Mouse (Mus musculus) gastrocnemius, postnatal 10 days (tissue): Measurements from ENCODE around the gene Impdh2. TPM values are rescaled to one million over a fixed set of nuclear protein-coding genes. Genes with fewer than 3 reads are reported as not detected.

Experiments used
- DNase-seq: peaks from one replicate; pipeline ENCODE4 v3.0.0; 2021; ENCODE audit warnings: mixed read lengths
- total RNA-seq, 2 experiments: library from RNA; stranded (reverse); gene quantifications; 2 replicates each; pipeline ENCODE4 v1.2.3; 2021

Gene Impdh2
- total RNA-seq, 2 experiments from 2014 or later, result 57.2 to 76.4 TPM

DNA sequence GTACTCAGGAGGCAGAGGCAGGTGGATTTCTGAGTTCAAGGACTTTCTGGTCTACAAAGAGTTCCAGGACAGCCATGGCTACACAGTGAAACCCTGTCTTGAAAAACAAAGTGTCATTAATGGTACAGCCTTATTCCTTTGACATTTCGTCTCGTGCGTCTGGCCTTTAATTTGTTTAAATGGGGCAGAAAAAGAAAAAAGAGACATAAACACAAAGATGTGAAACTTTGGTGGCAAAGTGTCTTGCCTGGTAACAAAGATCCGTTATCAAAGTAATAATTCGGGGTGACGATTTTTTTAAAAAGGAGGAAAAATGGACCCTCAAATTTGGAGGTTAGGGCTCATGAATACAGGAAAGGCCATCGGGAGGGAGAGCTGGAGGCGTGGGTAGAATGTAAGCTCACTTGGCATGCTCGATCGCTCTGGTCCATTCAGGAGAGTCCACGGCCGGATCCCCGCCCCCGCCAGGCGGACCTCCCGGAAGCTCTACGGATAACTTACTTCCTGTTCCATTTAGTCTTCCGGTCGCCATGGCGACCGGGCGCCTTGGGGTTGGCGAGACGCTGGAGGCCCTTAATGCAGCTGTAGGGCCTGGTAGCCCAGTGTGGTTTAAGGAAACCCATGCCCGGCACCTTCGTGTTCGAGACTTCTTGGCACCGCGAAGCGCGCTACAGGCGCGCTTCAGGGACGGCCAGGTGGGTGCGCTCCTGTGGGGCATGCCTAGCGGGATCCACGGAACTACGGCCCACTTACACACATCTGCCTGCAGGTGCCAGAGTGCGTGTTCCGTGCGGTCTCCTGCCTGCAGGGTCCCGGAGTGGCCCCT, 9.5 kb downstream of the Impdh2 start, which contains the start of gene Dalrd3:
Gene Dalrd3, plus strand, starts transcription at position 506 of the 826 bp plus-strand sequence.
- peak; percentile 84 for DNase-seq

DNA sequence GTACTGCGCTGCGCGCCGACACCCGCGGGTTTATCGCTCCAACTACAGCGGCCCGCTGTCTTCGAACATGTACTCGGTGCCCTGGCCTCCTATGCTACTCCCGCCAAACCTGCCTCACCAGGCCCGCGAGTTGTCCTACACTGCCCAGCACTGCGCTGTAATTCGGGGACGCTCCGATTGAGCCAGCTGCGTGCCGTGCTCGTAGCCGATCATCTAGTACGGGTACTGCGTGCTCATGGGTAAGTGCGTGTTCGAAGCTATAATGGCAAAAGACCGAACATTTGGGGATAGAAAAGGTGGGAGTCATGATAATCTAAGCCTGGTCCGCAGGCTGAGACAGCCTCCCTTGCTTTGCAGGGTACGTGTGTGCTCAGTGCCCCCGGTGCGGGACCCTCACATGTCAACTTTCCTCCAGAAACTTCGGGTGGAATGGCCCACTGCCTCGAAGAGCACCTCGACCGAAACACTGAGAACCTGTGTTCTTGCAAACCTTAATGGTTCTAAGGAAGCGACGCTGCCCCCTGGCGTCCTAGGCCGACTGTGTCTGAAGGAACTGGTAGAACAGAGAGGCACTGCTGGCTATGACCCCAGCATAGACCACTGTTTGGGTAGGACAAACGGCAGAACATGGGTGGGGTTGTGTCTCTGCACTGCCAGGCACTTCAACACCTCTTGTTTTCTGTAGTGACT, 10.3 kb downstream of the Impdh2 start:
- peak; percentile 79 for DNase-seq

DNA sequence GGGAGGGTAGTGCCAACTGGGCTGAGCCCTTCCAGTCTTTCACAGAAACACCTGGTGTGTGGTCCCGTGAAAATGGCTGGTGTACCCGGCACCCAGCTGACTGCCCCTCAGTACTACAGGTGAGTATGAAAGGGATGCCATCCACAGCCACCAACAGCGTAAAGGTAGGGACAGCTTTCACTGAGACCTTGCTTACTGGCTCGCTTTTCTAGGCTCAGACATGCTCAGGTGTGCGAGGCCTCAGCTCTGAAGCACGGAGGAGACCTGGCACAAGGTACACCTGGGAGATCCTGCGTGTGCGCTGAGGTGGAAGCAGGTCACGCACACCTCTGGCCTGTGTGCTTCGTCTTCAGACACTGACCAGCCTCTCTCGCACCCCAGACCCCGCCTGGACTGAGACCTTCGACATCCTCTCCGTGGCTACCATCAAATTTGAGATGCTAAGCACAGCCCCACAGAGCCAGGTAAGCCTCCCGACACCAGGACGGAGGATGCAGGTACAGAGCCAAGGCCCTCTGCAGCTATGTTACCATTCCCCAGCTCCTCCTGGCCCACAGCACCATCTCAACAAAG, 11.4 kb downstream of the Impdh2 start:
- DNase-seq, result no peak

DNA sequence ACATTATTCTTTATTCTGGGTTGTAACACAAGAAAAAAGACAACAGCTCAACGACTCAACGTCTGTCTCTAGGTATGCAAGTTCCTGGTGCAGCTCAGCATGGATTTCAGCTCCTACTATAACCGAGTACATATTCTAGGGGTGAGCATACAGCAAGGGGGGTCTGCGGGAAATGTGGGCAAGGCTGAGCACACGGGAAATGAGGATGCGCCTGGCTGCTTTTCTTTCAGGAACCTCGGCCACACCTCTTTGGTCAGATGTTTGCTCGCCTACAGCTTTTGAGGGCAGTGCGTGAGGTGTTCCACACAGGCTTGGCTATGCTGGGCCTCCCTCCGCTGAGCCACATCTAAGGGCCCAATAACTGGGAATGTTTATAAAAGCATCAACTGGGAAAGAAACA, 12.2 kb downstream of the Impdh2 start:
- DNase-seq, result no peak

DNA sequence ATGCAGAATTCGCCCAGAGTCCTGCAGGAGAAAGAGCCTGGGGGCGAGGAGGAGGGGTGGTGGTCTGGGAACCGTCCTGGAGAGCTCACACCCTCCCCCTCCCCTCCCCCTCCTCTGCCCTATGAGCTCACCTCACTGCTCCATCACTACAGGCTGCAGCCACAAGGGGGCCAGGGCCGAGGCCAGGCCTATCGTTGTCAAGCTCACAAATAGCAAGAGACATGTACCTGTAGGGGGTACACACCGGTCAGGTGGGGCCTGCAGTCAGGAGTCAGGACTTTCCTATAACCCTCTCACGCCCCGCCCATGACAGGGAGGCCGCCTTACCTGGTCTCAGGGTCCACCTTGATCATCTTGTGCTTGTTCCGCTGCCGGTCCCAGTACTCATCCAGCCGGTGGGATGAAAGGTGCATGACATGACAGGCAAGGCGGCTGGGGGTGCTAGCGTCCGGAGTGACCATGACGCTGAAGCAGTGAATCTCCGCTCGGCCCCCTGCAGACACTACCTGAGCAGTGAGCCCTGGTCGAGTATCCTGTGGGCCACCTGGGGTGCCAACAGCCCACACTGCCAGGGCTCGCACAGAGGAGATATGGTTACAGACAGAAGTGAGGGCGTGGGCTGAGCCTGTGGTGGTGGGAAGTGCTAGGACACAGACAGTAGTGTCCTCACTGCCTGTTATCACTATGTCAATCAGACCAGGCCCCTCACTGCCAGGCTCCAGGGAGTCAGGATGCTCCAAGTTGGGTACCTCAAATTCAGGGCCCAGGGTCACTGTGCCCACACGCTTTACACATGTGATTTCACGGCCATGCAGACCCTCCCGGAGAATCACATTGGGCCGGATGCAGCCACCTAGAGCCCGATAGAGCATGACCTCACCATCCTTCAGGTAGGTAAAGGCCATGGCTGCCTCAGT, 13.9 kb downstream of the Impdh2 start:
- peak; percentile 63 for DNase-seq

DNA sequence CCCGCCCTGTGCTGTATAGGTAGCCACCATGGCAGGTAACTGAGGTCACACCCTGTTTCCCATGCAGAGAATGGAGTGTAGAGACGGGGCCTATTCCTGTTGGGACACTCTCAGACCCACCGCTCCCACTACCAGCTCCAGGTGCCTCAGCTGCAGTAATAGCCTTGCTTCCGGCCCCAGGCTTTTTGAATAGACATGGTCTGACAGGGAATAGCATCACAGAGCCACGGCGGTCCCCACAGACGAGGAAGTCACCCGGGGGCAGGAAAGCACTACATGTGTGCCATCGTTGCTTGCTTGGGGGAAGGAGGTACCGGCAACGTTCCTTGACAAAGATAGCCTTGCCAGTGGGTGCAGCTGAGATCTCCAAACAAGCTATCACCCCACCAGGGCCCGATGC, 14.8 kb downstream of the Impdh2 start:
- DNase-seq, result no peak

DNA sequence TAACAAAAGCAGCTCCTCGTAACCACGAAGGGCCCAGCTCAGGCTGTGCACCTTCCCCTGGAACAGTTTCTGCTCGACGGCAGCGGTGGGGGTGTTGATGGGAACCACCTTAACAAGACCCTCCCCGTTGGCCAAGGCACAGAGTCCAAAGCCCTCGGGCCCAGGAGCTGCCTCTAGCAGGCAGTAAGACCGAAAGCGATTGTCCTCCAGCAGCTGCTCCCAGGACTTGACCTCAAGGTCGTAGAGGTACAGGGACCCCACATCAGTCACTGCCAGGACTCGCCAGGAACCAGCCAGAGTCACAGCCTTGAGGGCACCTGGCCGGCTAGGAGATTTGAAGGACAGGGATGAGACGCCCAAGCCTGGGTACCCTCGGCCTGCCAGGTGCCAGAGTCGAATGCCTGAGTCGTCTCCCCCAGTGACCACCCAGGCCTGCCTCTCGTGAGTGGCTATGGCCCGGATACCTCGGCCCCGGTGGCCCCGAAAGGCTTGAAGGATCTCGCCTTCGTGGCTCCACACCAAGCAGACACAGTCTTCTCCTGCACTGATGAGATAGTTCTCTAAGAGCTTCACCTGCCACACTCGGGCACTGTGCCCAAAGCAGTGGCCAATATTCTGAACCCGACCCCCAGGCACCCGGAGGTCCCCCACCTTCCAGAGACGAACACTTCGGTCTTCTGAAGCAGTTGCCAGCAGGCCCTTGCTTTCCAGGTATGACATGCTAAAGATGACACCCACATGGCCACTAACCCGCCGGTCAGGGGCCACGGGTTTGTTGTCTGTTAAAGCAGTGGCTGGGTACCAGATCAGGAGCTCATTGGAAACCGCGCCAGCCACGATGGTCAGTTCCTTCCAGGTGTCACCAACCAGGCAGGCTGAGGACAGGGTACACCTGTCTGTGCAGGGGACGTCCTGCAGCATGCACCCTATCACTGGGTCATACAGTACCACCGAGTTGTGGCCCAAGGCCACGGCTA, 15.5 kb downstream of the Impdh2 start:
- no peak for DNase-seq

DNA sequence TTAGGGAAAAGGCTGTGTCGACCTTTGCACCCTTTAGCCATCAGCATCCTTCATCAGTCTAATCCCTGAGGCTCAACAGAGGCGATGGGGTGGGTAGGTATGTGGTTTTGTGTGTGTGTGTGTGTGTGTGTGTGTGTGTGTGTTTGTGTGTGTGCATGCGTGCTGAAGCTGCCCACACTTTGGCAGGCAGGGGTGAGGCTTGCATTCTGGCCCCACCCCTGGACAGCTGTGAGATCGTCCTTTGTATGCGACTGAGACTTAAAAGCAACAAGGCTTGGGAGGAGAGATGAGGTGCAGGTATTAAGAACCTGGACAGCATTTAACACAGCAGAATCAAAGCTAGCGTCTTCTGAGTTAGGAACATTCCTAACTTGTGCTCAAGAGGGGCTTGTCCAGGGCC, 16.9 kb downstream of the Impdh2 start:
- DNase-seq, result no peak

DNA sequence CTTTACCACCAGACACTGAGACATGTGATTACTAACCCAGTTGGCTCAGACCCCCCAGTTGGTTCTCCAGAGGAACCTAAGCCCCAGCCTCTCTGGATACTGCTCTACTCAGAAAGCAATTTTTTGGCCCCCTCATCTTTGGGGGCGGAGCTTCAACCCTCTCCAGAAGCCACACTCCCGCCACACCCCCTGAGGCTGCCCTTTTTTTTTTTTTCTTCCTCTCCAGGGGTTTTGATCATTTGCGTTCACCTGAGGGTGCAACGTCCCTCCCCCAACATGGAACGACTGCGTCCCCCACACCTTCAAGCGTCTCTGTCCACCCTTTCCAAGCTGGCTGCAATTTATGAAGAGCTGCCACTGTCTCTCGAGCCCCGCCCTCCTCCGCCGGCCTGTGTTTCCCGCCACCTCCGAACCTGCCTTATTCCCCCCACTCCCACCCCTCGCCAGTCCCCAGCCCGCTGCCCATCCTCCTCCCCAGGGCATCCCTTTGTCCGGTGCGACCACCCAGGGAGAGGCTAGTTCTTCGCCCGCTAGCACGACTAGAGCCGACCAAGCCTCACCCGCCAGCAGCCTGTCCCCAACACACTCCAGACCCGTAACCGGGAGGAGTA, 18.0 kb downstream of the Impdh2 start:
- peak; percentile 72 for DNase-seq

DNA sequence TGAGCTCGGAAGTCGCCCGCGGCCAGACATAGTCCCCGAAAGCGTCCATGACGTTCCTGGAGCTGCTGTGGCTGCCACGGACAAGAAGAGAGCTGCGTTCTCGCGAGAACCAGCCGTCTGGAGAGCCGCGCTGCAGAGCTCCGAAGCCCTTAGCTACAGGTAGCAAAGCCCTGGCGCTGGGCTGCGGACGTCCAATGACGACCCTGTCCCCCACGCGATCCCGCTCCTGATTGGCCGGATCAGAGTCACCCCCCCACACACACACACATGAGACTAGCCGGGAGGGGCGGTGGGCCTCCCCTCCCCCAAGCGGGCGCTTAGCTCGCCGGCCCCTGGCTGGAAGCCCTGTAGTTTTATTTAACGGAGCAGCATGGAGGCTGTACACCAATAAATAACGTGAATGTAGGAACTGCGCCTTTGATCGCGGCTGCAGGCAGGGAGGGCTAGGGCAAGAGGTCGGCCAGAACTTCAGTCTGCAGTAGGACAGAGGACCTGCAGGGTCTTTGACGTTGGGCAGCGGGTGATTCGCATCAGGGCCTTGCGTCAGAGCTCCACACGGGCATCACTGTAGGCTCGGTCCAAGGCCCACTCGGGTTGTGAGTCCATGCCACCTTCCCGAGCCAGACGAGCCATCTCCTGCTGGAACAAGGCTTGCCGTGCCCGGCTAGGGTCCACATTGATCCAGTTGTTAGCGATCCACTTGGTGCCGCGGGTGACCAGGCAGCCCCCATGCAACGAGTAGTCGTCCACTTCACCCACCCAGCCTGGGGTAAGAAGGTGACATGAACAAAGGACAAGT, 18.7 kb downstream of the Impdh2 start, which contains the start of gene Wdr6:
Gene Wdr6, minus strand, starts transcription at position 195 of the 799 bp plus-strand sequence.
- peak; percentile 84 for DNase-seq

DNA sequence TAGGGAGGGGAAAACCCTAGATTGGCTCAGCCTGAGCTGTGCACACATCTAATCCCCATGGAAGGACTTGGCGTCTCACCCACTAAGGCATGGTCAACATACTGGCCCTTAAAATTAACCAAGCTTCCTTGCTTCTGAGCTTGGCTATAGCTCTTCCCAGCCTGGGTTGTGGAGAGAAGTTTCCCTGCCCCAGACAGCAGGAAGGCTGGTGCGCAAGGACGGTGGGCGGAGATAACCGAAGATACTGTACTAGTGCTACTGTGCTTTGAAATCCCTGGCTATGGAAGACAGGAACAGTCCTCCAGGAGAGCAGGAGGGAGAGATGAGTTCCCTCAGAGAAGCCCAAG, 19.2 kb downstream of the Impdh2 start:
- DNase-seq, result no peak

DNA sequence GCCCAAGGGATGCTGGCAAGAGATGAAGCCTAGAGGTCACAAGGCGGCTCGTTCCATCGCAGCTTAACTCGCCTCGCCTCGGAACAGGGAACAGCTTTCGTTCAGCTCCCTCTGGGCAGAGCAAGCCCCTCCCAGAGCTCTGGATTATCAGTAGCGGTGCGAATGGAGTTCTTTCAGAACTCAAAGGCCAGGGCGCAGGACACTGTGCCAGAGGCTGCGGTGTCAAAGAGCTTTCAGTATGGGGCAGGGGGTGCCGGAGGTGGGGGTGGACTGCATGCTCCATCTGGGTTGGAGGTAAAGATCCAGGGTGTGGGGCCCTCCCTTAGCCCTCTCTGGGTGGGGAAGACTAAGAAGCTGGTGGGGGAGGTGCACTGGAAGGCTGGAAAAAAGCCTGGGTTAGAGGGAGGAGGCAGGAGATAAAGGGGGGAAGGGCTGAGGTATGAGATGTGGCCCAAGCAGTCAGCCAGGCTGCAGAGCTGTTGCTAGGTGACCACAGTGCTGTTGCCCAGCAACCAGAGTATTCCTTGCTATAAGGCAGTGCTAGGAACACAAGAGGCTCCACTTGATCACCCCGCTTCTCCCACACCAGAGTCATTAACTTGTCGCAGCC, 27.6 kb downstream of the Impdh2 start:
- DNase-seq, result no peak

DNA sequence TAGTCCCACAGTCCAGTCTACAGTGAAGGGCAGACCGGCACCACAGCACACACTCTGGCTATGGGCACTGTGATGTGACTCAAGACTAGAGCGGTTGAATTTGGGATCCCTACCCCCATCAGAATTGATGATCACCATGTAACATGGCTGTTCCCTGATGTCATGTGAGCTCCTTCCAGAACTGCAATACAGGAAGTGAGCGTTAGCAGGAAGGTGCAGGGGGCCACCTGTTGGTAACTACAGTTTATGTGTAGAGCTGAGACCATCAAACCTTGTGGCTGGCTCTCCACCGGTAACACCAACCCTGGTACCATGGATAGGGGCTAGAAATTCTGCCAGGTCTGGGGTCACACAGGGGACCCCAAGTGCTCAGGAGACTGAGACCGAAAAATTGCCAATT, 29.1 kb downstream of the Impdh2 start:
- DNase-seq, result no peak

DNA sequence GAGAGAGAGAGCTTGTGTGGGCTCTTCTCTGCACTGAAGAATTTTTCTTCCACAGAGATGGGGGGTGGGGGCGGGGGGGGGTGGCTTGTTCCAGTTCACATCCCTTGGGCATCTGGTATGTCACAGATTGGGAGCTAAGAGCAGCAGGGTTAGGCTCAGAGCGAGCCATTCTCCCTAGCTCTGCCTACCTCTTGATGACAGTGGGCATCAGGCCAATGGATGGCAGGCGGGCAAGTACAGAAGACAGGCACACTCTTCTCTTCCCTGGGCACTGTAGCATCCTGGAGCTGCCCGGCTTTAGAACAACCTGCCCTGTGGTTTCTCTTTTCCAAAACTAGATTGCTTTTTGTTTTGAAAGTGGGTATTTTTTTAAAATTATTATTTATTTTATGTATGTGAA, 31.4 kb downstream of the Impdh2 start:
- DNase-seq, result no peak

DNA sequence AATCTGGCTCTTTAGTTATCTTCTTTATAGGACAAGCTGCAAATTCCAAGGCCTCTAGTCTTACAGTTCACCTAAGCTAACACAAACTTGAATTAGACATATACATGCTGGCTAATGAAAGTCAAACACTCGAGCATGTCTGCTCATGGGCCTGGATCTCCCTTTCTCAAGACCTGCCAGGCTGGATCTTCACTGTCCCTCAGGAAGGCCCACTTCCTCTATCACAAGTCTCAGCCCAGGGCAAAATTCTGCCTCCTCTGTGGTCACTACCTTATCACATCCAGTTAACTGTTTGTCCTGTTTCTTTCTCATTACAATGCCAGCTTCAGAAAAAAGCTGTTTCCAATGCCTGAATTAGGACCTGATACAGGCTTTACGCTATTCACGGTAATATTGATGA, 34.3 kb downstream of the Impdh2 start:
- no peak for DNase-seq

DNA sequence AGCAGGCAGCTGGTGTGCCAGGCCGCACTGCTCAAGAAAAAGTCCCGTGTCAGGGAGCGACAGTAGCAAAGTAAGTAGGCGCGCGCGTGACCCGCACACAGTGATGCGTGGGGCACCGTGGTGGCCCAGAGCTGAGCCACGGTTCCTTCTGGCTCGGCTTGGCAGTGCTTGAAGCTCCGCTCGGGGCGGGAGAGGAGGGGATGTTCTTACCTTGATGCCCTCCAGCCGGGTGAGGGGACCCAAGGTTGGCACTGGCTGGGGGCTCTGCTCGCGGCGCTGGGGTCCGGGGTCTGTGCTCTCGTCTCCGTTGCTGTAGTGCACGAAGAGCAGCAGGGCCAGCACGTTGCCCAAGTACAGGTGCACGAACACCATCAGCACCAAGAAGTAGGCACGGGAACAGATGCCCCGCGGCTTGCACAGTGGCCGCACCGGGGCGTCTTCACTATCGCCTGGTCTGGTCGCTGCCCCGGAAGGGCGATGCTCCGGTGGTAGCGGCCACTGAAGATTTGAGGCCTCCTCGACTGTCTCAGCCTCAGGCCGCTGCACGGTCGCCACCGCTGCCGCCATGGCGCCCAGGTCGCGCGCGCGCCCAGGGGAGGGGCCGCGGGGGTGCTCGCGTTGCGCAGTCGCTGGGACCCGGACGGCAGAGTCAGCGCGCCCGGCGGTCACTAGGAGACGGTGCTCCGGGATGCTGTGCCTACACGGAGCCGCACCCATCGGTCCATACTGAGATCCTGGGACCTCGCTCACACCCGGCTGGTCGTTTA, 37.1 kb downstream of the Impdh2 start, which contains the start of gene P4htm:
Gene P4htm, minus strand, starts transcription at position 670 of the 767 bp plus-strand sequence.
- peak; percentile 72 for DNase-seq

DNA sequence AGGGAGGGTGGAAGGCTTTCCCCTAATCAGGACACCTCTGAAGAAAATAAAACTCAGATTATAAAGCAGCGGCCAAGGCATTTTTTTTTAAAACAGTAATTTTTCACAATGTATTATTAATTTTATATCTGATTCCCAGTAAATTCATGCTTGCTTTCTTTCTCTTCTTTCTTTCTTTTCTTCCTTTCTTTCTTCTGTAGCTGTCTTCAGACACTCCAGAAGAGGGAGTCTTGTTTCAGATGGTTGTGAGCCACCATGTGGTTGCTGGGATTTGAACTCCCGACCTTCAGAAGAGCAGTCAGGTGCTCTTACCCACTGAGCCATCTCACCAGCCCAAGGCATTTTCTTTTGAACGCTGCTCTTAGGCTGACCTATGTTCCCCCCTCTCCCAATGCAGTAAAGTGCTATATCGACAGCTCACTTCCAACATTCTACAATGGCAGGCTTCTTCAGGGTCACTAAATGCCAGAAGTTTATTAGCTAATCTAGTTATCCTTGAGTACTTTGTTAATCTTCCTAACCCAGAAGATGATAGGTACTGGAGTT, 39.0 kb downstream of the Impdh2 start:
- DNase-seq, result no peak

DNA sequence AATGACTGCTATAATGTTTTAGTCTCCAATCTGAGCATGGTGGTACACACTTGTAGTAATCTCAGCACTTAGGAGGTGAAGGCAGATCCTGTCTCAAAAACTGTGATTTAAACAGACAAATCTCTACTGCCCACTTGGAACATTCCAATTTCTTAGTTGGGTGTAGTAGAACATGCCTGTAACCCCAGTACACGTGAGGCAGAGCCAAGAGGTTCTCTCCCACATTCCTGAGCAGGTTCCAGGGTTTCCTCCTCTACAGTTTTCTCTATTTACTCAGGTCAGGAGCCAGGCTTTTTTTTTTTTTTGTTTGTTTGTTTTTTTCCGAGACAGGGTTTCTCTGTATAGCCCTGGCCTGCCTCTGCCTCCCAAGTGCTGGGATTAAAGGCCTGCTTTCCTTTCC, 39.9 kb downstream of the Impdh2 start:
- no peak for DNase-seq
